Mouse (Mus musculus) heart, postnatal 0 days (tissue): ENCODE results near the gene Ier2.

Source experiments
- CTCF ChIP-seq: IDR thresholded peaks from 2 replicates; pipeline ENCODE4 v1.5.1; 2016; ENCODE audit warnings: antibody characterized with exemption, control low read depth, low read depth
- EP300 ChIP-seq: IDR thresholded peaks from 2 replicates; pipeline ENCODE4 v1.6.1; 2016; ENCODE audit warnings: antibody characterized with exemption, low read depth

DNA sequence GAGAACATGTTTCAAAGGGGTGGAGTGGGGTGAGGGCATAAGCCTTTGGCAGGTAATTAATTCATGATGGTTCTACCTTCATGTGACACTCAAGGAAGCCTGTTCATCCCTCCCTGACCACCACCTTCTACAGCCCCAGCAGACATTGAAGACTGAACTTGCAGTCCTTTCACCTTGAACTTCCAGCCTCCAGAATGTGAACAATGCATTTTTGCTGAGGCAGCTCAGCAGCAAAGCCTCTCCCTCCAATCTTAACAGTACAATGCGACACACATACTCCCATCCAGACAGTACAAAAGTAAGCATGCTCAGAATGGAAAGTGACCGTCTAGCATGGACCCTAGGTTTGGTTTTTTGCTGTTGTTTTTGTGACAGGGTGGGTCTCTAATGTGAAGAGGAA is 18.8 kb upstream of the Ier2 start:
- TF ChIP-seq CTCF, result no peak
- TF ChIP-seq EP300, result no peak
